Mouse (Mus musculus): ENCODE measurements around the gene Med12l.

DNA sequence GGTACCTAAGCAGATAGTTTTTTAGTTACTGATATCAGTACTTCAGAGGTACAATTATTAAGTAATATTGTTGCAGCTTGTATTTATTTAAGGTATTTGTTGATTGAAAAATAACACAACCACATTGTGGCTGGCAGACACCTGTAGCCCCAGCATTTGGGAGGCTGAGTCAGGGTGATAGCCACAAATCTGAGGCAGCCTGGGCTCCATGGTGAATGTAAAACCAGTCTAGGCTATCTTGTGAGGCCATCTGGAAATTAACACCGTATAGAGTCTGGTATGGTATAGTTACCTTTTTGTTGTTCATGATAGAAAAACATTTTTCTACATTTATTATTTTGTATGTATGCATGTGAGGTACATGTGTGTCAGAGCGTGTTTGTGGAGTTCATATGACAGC, 96.5 kb downstream of the Med12l start:
- TF ChIP-seq POLR2A (IDR thresholded peaks at IDR 0.05; ENCODE audit: insufficient read depth, low read length) (no peak), CTCF (IDR thresholded peaks at IDR 0.05; ENCODE audit: low read depth, low read length) (no peak), EP300 (IDR thresholded peaks at IDR 0.05; ENCODE audit: insufficient read depth, low read depth, low read length) (no peak)
